Mouse (Mus musculus) small intestine, adult 2 months (tissue): Measurements from ENCODE around the gene Tmcc1. TPM values are rescaled to one million over a fixed set of nuclear protein-coding genes. Genes with fewer than 3 reads are reported as not detected.

Experiments used
- H3K27ac ChIP-seq: fragments of 200-500 bp; 2 replicates; pipeline ENCODE4 v1.5.1; 2012; ENCODE audit warnings: low read depth, low read length, control low read depth, inconsistent platforms; ENCODE audit not compliant: insufficient read depth
- H3K27me3 ChIP-seq: fragments of 200-500 bp; 2 replicates; pipeline ENCODE4 v1.6.1; 2012; ENCODE audit warnings: mild to moderate bottlenecking, moderate library complexity, low read length, inconsistent platforms; ENCODE audit not compliant: control insufficient read depth, insufficient read depth
- H3K36me3 ChIP-seq: fragments of 200-500 bp; 2 replicates; pipeline ENCODE4 v1.6.1; 2012; ENCODE audit warnings: mild to moderate bottlenecking, low read length, control low read depth, inconsistent platforms; ENCODE audit not compliant: control insufficient read depth, insufficient read depth
- H3K4me1 ChIP-seq: fragments of 200-500 bp; 2 replicates; pipeline ENCODE4 v1.6.1; 2012; ENCODE audit warnings: low read length, inconsistent platforms, mixed read lengths; ENCODE audit not compliant: control insufficient read depth, insufficient read depth, insufficient read length
- H3K4me3 ChIP-seq: fragments of 200-500 bp; 2 replicates; pipeline ENCODE4 v1.5.1; 2012; ENCODE audit warnings: low read depth, mild to moderate bottlenecking, control low read depth, inconsistent platforms, low read length, moderate library complexity
- CTCF ChIP-seq: fragments of 200-500 bp; IDR thresholded peaks from 2 replicates; pipeline ENCODE4 v1.5.1; 2012; ENCODE audit warnings: low read depth, mild to moderate bottlenecking, control low read depth, inconsistent platforms, low read length, moderate library complexity, mixed read lengths; ENCODE audit not compliant: insufficient replicate concordance, insufficient read length; ENCODE audit errors: extremely low read depth
- POLR2A ChIP-seq: fragments of 200-500 bp; IDR thresholded peaks from 2 replicates; pipeline ENCODE4 v1.6.1; 2012; ENCODE audit warnings: low read depth, mild to moderate bottlenecking, control low read depth, inconsistent platforms, low read length, moderate library complexity
- WGBS: fragments of 180-500 bp; shearing (Covaris S2); methylation state at CpG from one replicate; pipeline ENCODE4 v1.1.7; 2018; 5-methylcytosine and 5-hydroxymethylcytosine counted together
- polyA plus RNA-seq: library from polyadenylated mRNA; depleted of rRNA; stranded (reverse); fragments of >200 nt; gene quantifications from 2 replicates; pipeline ENCODE4 v1.2.3, GENCODE M21; 2012

Tmcc1 gene
- polyA plus RNA-seq, 1 experiment = 11.7 TPM

- H3K36me3 ChIP-seq = no peaks in the 10 kb centered on the region
- H3K4me1 ChIP-seq = peaks cover 24% of the 10 kb centered on the region
- H3K27ac ChIP-seq = no peak overlapping the region
- no peak for TF ChIP-seq CTCF
- no peak for TF ChIP-seq POLR2A
- peak overlapping the region; percentile 83 for H3K4me3 ChIP-seq
- WGBS = under 1% methylated on average over 86 of the region's 86 CpGs
- H3K27me3 ChIP-seq = peaks cover 19% of the 10 kb centered on the region
Observed at GRCm38 (mm10) chr6:115993463-115994145, 199.7 kb downstream of the Tmcc1 start.

GRCm38 (mm10) chr6:115992981-115993380 is 200.3 kb downstream of the Tmcc1 start:
- 21% methylated on average over 6 of the region's 6 CpGs for WGBS
- TF ChIP-seq POLR2A (no peak), CTCF (no peak)
- no peak overlapping the region for H3K27ac ChIP-seq
- H3K4me1 ChIP-seq = peaks cover 24% of the 10 kb centered on the region
- no peaks in the 10 kb centered on the region for H3K36me3 ChIP-seq
- H3K27me3 ChIP-seq = peaks cover 19% of the 10 kb centered on the region
- H3K4me3 ChIP-seq = peak overlapping the region; percentile 83

- H3K4me1 ChIP-seq = peaks cover 24% of the 10 kb centered on the region
- 57% methylated on average over 10 of the region's 10 CpGs for WGBS
- TF ChIP-seq POLR2A = no peak
- no peak for TF ChIP-seq CTCF
Observed at GRCm38 (mm10) chr6:115991881-115992620, 201.2 kb downstream of the Tmcc1 start.

GRCm38 (mm10) chr6:115991108-115991880 is 202.0 kb downstream of the Tmcc1 start:
- Histone ChIP-seq H3K27ac (peak overlapping the region; percentile 69), H3K4me3 (peak overlapping the region; percentile 44), H3K27me3 (peaks cover 19% of the 10 kb centered on the region), H3K4me1 (peaks cover 29% of the 10 kb centered on the region), H3K36me3 (no peaks in the 10 kb centered on the region)
- 47% methylated on average over 13 of the region's 13 CpGs for WGBS
- no peak for TF ChIP-seq CTCF
- no peak for TF ChIP-seq POLR2A

More at GRCm38 (mm10) chr6:115991881-115992620, 201.2 kb downstream of the Tmcc1 start:
- Histone ChIP-seq H3K4me3 (peak overlapping the region; percentile 44), H3K27me3 (peaks cover 19% of the 10 kb centered on the region), H3K36me3 (no peaks in the 10 kb centered on the region), H3K27ac (peak overlapping the region; percentile 69)

- TF ChIP-seq CTCF = no peak
- no peak for TF ChIP-seq POLR2A
- WGBS = 77% methylated on average over 9 of the region's 9 CpGs
- Histone ChIP-seq H3K36me3 (no peaks in the 10 kb centered on the region), H3K27me3 (peaks cover 19% of the 10 kb centered on the region), H3K4me3 (peak overlapping the region; percentile 9), H3K27ac (no peak overlapping the region), H3K4me1 (peaks cover 25% of the 10 kb centered on the region)
Observed at GRCm38 (mm10) chr6:115990479-115990878, 202.8 kb downstream of the Tmcc1 start.

- Histone ChIP-seq H3K4me3 (no peak overlapping the region), H3K27me3 (peaks cover 19% of the 10 kb centered on the region), H3K27ac (no peak overlapping the region), H3K36me3 (no peaks in the 10 kb centered on the region), H3K4me1 (peaks cover 25% of the 10 kb centered on the region)
- TF ChIP-seq CTCF (no peak), POLR2A (no peak)
- 78% methylated on average over 3 of the region's 3 CpGs for WGBS
Observed at GRCm38 (mm10) chr6:115990056-115990455, 203.2 kb downstream of the Tmcc1 start.
